Comparison of ENCODE assay signal across 10 mouse cellular contexts in the genomic region with DNA sequence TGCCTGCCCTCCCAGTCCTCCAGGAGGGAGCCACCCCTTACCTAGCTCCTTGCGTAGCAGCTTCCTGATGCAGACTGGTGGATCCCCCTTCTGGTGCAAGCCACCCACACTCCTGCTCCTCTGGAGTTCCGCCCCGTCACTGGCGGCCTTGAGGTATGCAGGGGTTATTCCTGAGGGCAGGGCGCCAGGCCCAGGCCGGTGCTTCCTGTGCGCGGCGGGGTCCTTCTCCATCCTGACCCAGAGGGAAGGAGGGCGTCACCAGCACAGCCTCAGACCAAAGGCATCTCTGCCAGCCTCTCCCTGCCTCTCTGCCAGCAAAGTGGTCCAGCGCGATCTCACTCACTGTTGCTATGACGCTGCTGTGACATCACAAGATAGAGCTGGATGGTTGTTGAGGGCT. TPM values are rescaled to one million over a fixed set of nuclear protein-coding genes. Genes with fewer than 3 reads are reported as not detected.
DNase-seq lines count a peak whose midpoint lies in the region; ATAC-seq and TF ChIP-seq lines count a peak whose summit lies in the region.
"Had no signal": no experiment of that assay in that cellular context is flagged by ENCODE, and none has a peak within 500 bp of the region (broad histone marks: within the 10 kb centered on the region; RNA-seq: fewer than 3 reads in every experiment).

A gene (minus strand): TSS at position 344 of the 400 bp plus-strand sequence.

- H3K79me2 ChIP-seq in myocyte (ENCODE audit: control insufficient read depth, insufficient read depth), result no peaks in the 10 kb centered on the region

- H3K9ac ChIP-seq in lung, embryonic 14.5 days, result no peak within 1 kb of the TSS
- no peak within 1 kb of the TSS for H3K9ac ChIP-seq in intestine, embryonic 14.5 days (ENCODE audit: low read length)
- H3K9ac ChIP-seq in midbrain, embryonic 14.5 days (replicated peaks; ENCODE audit: low read length), result no peak within 1 kb of the TSS
- H3K9ac ChIP-seq: forebrain, embryonic 12.5 days; liver, embryonic 12.5 days had no signal

- H3K36me3 ChIP-seq in lung, embryonic 14.5 days (ENCODE audit: insufficient read depth), result no peaks in the 10 kb centered on the region
- no peaks in the 10 kb centered on the region for H3K36me3 ChIP-seq in intestine, embryonic 14.5 days (ENCODE audit: control insufficient read depth, insufficient read depth, low read length)
- H3K36me3 ChIP-seq in myocyte (ENCODE audit: control insufficient read depth, insufficient read depth), result no peaks in the 10 kb centered on the region
- no peaks in the 10 kb centered on the region for H3K36me3 ChIP-seq in midbrain, embryonic 14.5 days (ENCODE audit: control insufficient read depth, insufficient read depth, low read length)
- H3K36me3 ChIP-seq: forebrain, embryonic 12.5 days; liver, embryonic 12.5 days had no signal

- no peak within 1 kb of the TSS for H3K4me3 ChIP-seq in lung, embryonic 14.5 days (ENCODE audit: low read depth, low read length)
- no peak within 1 kb of the TSS for H3K4me3 ChIP-seq in intestine, embryonic 14.5 days (ENCODE audit: low read depth, low read length)
- no peak within 1 kb of the TSS for H3K4me3 ChIP-seq in myocyte
- no peak within 1 kb of the TSS for H3K4me3 ChIP-seq in midbrain, embryonic 14.5 days (replicated peaks; ENCODE audit: low read depth, low read length)
- H3K4me3 ChIP-seq: forebrain, embryonic 12.5 days; liver, embryonic 12.5 days had no signal

- H3K27me3 ChIP-seq in lung, embryonic 14.5 days (ENCODE audit: insufficient read depth, low read length), result no peaks in the 10 kb centered on the region
- no peaks in the 10 kb centered on the region for H3K27me3 ChIP-seq in intestine, embryonic 14.5 days (replicated peaks; ENCODE audit: control insufficient read depth, insufficient read depth, low read length)
- no peaks in the 10 kb centered on the region for H3K27me3 ChIP-seq in myocyte (ENCODE audit: control insufficient read depth, insufficient read depth, insufficient read length)
- H3K27me3 ChIP-seq in midbrain, embryonic 14.5 days (ENCODE audit: control insufficient read depth, insufficient read depth, low read length), result no peaks in the 10 kb centered on the region
- H3K27me3 ChIP-seq: forebrain, embryonic 12.5 days; liver, embryonic 12.5 days had no signal

- no peak within 1 kb of the TSS for H3K4me2 ChIP-seq in lung, embryonic 14.5 days
- H3K4me2 ChIP-seq in intestine, embryonic 14.5 days (ENCODE audit: low read length), result no peak within 1 kb of the TSS
- H3K4me2 ChIP-seq in myocyte (ENCODE audit: low read depth), result no peak within 1 kb of the TSS
- no peak within 1 kb of the TSS for H3K4me2 ChIP-seq in midbrain, embryonic 14.5 days (ENCODE audit: low read length)
- H3K4me2 ChIP-seq: forebrain, embryonic 12.5 days; liver, embryonic 12.5 days had no signal

- TF ChIP-seq POLR2A in myocyte (IDR thresholded peaks at IDR 0.05; ENCODE audit: insufficient read length, low read depth), result no peak

- H3K27ac ChIP-seq in lung, embryonic 14.5 days (ENCODE audit: low read depth), result no peak within 1 kb of the TSS
- no peak within 1 kb of the TSS for H3K27ac ChIP-seq in intestine, embryonic 14.5 days (ENCODE audit: low read depth)
- no peak within 1 kb of the TSS for H3K27ac ChIP-seq in midbrain, embryonic 14.5 days (replicated peaks; ENCODE audit: low read depth, low read length)
- H3K27ac ChIP-seq: forebrain, embryonic 12.5 days; liver, embryonic 12.5 days had no signal

- DNase-seq in adrenal gland, postnatal 10 days, result peak; percentile 37
- no peak for DNase-seq in adrenal gland, postnatal 4 days (ENCODE audit: low spot score in 2 of 2)
- DNase-seq in lung, embryonic 14.5 days, result peak; percentile 33
- no peak for DNase-seq in lung, adult 18-20 months
- no peak for DNase-seq in intestine, embryonic 14.5 days (ENCODE audit: low spot score)
- no peak for DNase-seq in midbrain, embryonic 14.5 days

- no peaks in the 10 kb centered on the region for H3K4me1 ChIP-seq in lung, embryonic 14.5 days (ENCODE audit: insufficient read depth)
- H3K4me1 ChIP-seq in intestine, embryonic 14.5 days (replicated peaks; ENCODE audit: control insufficient read depth, insufficient read depth, low read length), result no peaks in the 10 kb centered on the region
- H3K4me1 ChIP-seq in midbrain, embryonic 14.5 days (ENCODE audit: control insufficient read depth, insufficient read depth, low read length), result no peaks in the 10 kb centered on the region
- H3K4me1 ChIP-seq: forebrain, embryonic 12.5 days; liver, embryonic 12.5 days had no signal

- peak; percentile 31 for ATAC-seq in lung, embryonic 14.5 days (ENCODE audit: insufficient read depth)
- ATAC-seq in intestine, embryonic 14.5 days (replicated peaks; ENCODE audit: low FRiP score, low TSS enrichment, low read depth), result peak; percentile 55; the same call in 1 of the 2 replicates
- no peak for ATAC-seq in cerebellum, adult (ENCODE audit: insufficient number of reproducible peaks, low FRiP score, low TSS enrichment)
- ATAC-seq in midbrain, embryonic 14.5 days (ENCODE audit: low FRiP score, low TSS enrichment), result no peak
- ATAC-seq: liver, embryonic 12.5 days had no signal

- no peaks in the 10 kb centered on the region for H3K9me3 ChIP-seq in lung, embryonic 14.5 days (ENCODE audit: low read depth, low read length)
- H3K9me3 ChIP-seq in intestine, embryonic 14.5 days (ENCODE audit: control insufficient read depth, low read length), result no peaks in the 10 kb centered on the region
- H3K9me3 ChIP-seq in midbrain, embryonic 14.5 days (ENCODE audit: control insufficient read depth, low read length), result no peaks in the 10 kb centered on the region
- H3K9me3 ChIP-seq: forebrain, embryonic 12.5 days; liver, embryonic 12.5 days had no signal

- no peak within 1 kb of the TSS for H3ac ChIP-seq in myocyte (ENCODE audit: control insufficient read depth, insufficient read length)

- 21% methylated on average over 13 of the region's 13 CpGs for WGBS in lung, embryonic 14.5 days
- WGBS in intestine, embryonic 14.5 days, result 26% methylated on average over 13 of the region's 13 CpGs
- WGBS in midbrain, embryonic 14.5 days, result 38% methylated on average over 13 of the region's 13 CpGs

- peak; percentile 19; the same call in 1 of the 2 replicates for TF ChIP-seq CTCF in lung, embryonic 14.5 days (IDR thresholded peaks at IDR 0.05; ENCODE audit: low read depth)

TF ChIP-seq in myocyte, 11 proteins besides CTCF, POLR2A, EP300 and RAD21:
- TF ChIP-seq POLR2AphosphoS2 (IDR thresholded peaks at IDR 0.05; ENCODE audit: insufficient read length, low read depth) (peak; percentile 56), MYOD1 (IDR thresholded peaks at IDR 0.05; ENCODE audit: control insufficient read depth in 1 of 3, insufficient read length in 2 of 3, low read depth in 2 of 3) (no peak)

RNA-seq across cellular contexts. Expression of the gene that starts here (rescaled TPM):
- total RNA-seq in adrenal gland, postnatal 10 days (2021), result not detected
- total RNA-seq in adrenal gland, postnatal 4 days (2021), result under 1 TPM; 0.22 to 0.37 TPM
- not detected in 2 replicates for polyA plus RNA-seq in lung, embryonic 14.5 days (2014; fragmentation: Nextera tagmentation; extraction: Ambion mirVana)
- polyA plus RNA-seq in intestine, embryonic 14.5 days (2014; fragmentation: Nextera tagmentation; extraction: Ambion mirVana), result not detected in 2 replicates
- not detected for polyA plus RNA-seq in myocyte (2012; fragmentation: generic; extraction: Trizol)
- polyA plus RNA-seq in midbrain, embryonic 14.5 days (2014; fragmentation: Nextera tagmentation; extraction: Ambion mirVana), result not detected in 2 replicates
- polyA plus RNA-seq: forebrain, embryonic 12.5 days; liver, embryonic 12.5 days had no signal

Comparison
In these comparisons a context has a peak if more than half of its experiments do, and no peak if none do; other contexts are left out.
1. Peak in DNase-seq in adrenal gland, postnatal 10 days; RNA of the gene not detected or under 1 TPM.
2. Peak in DNase-seq and ATAC-seq in lung, embryonic 14.5 days; RNA of the gene not detected or under 1 TPM.
3. Peak in ATAC-seq in intestine, embryonic 14.5 days; RNA of the gene not detected or under 1 TPM.